ENCODE assay signal across 17 mouse cellular contexts in the genomic region with DNA sequence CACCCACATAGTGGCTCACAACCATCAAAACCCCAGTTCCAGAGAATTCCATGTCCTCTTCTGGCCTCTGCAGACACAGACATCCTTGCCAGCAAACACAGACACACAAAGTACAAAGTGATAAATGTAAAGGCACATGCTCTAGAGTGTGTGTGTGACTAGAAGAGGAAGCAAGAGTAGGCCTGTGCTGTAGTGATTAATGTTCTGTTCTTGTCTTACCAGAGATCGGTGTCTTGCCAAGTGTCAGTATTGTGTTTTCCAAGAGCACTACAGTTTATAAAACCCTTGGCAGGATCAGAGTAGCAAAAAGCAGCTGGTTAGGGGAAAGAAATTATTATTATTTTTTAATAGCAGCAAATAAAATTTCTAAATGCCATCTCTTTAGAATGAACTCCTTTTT.
"Had no signal": no experiment of that assay in that cellular context is flagged by ENCODE, and none has a peak within 500 bp of the region (broad histone marks: within the 10 kb centered on the region; RNA-seq: fewer than 3 reads in every experiment).

No protein-coding gene starts in this region.

- ATAC-seq: liver, postnatal 0 days; lung, postnatal 0 days; midbrain, embryonic 15.5 days had no signal

- H3K4me2 ChIP-seq: liver, embryonic 15.5 days; lung, embryonic 15.5 days; midbrain, embryonic 15.5 days; neural tube, embryonic 12.5 days; stomach, embryonic 15.5 days had no signal

- H3K4me1 ChIP-seq: liver, embryonic 15.5 days; midbrain, embryonic 15.5 days; neural tube, embryonic 12.5 days; stomach, embryonic 15.5 days had no signal

- H3K27ac ChIP-seq: liver, embryonic 15.5 days; lung, embryonic 15.5 days; macrophage; midbrain, embryonic 15.5 days; neural tube, embryonic 12.5 days; stomach, embryonic 15.5 days; stomach, postnatal 0 days had no signal

- H3K4me3 ChIP-seq: liver, embryonic 15.5 days; lung, embryonic 15.5 days; megakaryocyte, embryonic 14.5 days; midbrain, embryonic 15.5 days; neural tube, embryonic 12.5 days; stomach, embryonic 15.5 days had no signal

- H3K9me3 ChIP-seq: liver, embryonic 15.5 days; lung, embryonic 15.5 days; megakaryocyte, embryonic 14.5 days; midbrain, embryonic 15.5 days; neural tube, embryonic 12.5 days; stomach, embryonic 15.5 days had no signal

- H3K9ac ChIP-seq: liver, embryonic 15.5 days; liver, postnatal 0 days; lung, embryonic 15.5 days; midbrain, embryonic 15.5 days; neural tube, embryonic 12.5 days; stomach, embryonic 15.5 days had no signal

- DNase-seq: liver, postnatal 0 days; lung, adult 2 months; lung, postnatal 14 days; lung, postnatal 36 days; right cerebral cortex, postnatal 14 days; thymus, adult 2 months; thymus, postnatal 25 days; thymus, postnatal 4 days had no signal

- H3K27me3 ChIP-seq: liver, embryonic 15.5 days; lung, embryonic 15.5 days; megakaryocyte, embryonic 14.5 days; midbrain, embryonic 15.5 days; neural tube, embryonic 12.5 days; stomach, embryonic 15.5 days had no signal
